Mouse (Mus musculus) kidney, postnatal 10 days (tissue): Measurements from ENCODE around the gene Gm21409.
"Not testable (repeated sequence)": the region's sequence is repeated elsewhere in the genome, so short reads cannot be mapped to it uniquely, and the experiment has no call there.

Source experiments
- DNase-seq: peaks from one replicate; pipeline ENCODE4 v3.0.0; 2021; ENCODE audit warnings: mixed read lengths

Gm21409 gene

GRCm38 (mm10) chrY:84746385-84746784, at the start of gene Gm21409:
Gene Gm21409, plus strand, starts transcription at chrY:84746685.
- not testable (repeated sequence) for DNase-seq
